Mouse (Mus musculus) cortical plate, adult 2 months (tissue): ENCODE data around the gene 1700013F07Rik.

ENCODE experiments used
- CTCF ChIP-seq: fragments of 200-500 bp; IDR thresholded peaks from 2 replicates; pipeline ENCODE4 v1.5.1; 2011; ENCODE audit warnings: mild to moderate bottlenecking, control low read depth, low read length; ENCODE audit not compliant: insufficient read depth; ENCODE audit errors: extremely low read depth
- POLR2A ChIP-seq: fragments of 200-500 bp; IDR thresholded peaks from 2 replicates; pipeline ENCODE4 v1.6.1; 2011; ENCODE audit warnings: mild to moderate bottlenecking, low read length, control low read depth; ENCODE audit not compliant: insufficient read depth; ENCODE audit errors: extremely low read depth

GRCm38 (mm10) chr3:108535896-108536516 lies 2.1 kb downstream of the 1700013F07Rik start:
- no peak for TF ChIP-seq CTCF
- TF ChIP-seq POLR2A, result no peak
